19 mouse cellular contexts compared by ENCODE assay signal in genomic region chr4:130706215-130707000, GRCm38 (mm10). TPM values are rescaled to one million over a fixed set of nuclear protein-coding genes. Genes with fewer than 3 reads are reported as not detected.
DNase-seq lines count a peak whose midpoint lies in the region; ATAC-seq and TF ChIP-seq lines count a peak whose summit lies in the region.
"Had no signal": no experiment of that assay in that cellular context is flagged by ENCODE, and none has a peak within 500 bp of the region (broad histone marks: within the 10 kb centered on the region; RNA-seq: fewer than 3 reads in every experiment).

No protein-coding gene starts in this region.

- no peaks in the 10 kb centered on the region for H3K9me3 ChIP-seq in ES-Bruce4 (replicated peaks; ENCODE audit: control insufficient read depth, insufficient read depth, low read length, poor library complexity, severe bottlenecking)
- H3K9me3 ChIP-seq in intestine, postnatal 0 days (ENCODE audit: control insufficient read depth), result no peaks in the 10 kb centered on the region
- no peaks in the 10 kb centered on the region for H3K9me3 ChIP-seq in stomach, embryonic 15.5 days
- H3K9me3 ChIP-seq: embryonic facial prominence, embryonic 15.5 days; heart, embryonic 10.5 days; hindbrain, embryonic 15.5 days; midbrain, embryonic 10.5 days; neural tube, embryonic 13.5 days had no signal

- TF ChIP-seq CTCF in kidney, adult 2 months (conservative IDR thresholded peaks at IDR 0.05; ENCODE audit: insufficient read depth, insufficient read length, low read depth, low read length), result no peak
- no peak for TF ChIP-seq CTCF in ES-Bruce4 (IDR thresholded peaks at IDR 0.05; ENCODE audit: low read depth, low read length)
- TF ChIP-seq CTCF in intestine, postnatal 0 days (IDR thresholded peaks at IDR 0.05; ENCODE audit: low read depth), result no peak

- no peaks in the 10 kb centered on the region for H3K27me3 ChIP-seq in kidney, adult 2 months (replicated peaks; ENCODE audit: control insufficient read depth, insufficient read depth, low read length)
- H3K27me3 ChIP-seq in ES-Bruce4 (ENCODE audit: control insufficient read depth, insufficient read depth, low read length, poor library complexity, severe bottlenecking), result no peaks in the 10 kb centered on the region
- H3K27me3 ChIP-seq in intestine, postnatal 0 days (replicated peaks; ENCODE audit: control insufficient read depth, insufficient read depth, low read length), result no peaks in the 10 kb centered on the region
- H3K27me3 ChIP-seq in stomach, embryonic 15.5 days (replicated peaks), result no peaks in the 10 kb centered on the region
- H3K27me3 ChIP-seq: embryonic facial prominence, embryonic 15.5 days; hindbrain, embryonic 15.5 days; neural tube, embryonic 13.5 days had no signal

- no peak for TF ChIP-seq POLR2A in kidney, adult 2 months (IDR thresholded peaks at IDR 0.05; ENCODE audit: low read depth, low read length)
- no peak for TF ChIP-seq POLR2A in ES-Bruce4 (IDR thresholded peaks at IDR 0.05; ENCODE audit: insufficient read depth, low read length)

- no peak for TF ChIP-seq EP300 in ES-Bruce4 (IDR thresholded peaks at IDR 0.05; ENCODE audit: insufficient read depth, low read depth, low read length)

- 40% methylated on average over 3 of the region's 3 CpGs for WGBS in kidney, adult 2 months
- WGBS in intestine, postnatal 0 days, result 21% methylated on average over 3 of the region's 3 CpGs
- 50% methylated on average over 3 of the region's 3 CpGs for WGBS in stomach, embryonic 15.5 days

- peak; percentile 93 for ATAC-seq in intestine, postnatal 0 days
- peak; percentile 47; the same call in 1 of the 2 replicates for ATAC-seq in stomach, embryonic 15.5 days (ENCODE audit: insufficient read depth, low FRiP score, low read depth)

- no peak overlapping the region for H3K9ac ChIP-seq in ES-Bruce4 (ENCODE audit: low read depth, poor library complexity, severe bottlenecking)
- H3K9ac ChIP-seq in intestine, postnatal 0 days (ENCODE audit: low read depth, low read length), result no peak overlapping the region
- no peak overlapping the region for H3K9ac ChIP-seq in stomach, embryonic 15.5 days
- H3K9ac ChIP-seq: embryonic facial prominence, embryonic 15.5 days; hindbrain, embryonic 15.5 days; neural tube, embryonic 13.5 days had no signal

- H3K4me1 ChIP-seq in kidney, adult 2 months (ENCODE audit: control insufficient read depth, insufficient read depth, low read length), result peaks cover 35% of the 10 kb centered on the region
- H3K4me1 ChIP-seq in ES-Bruce4 (ENCODE audit: control insufficient read depth, insufficient read depth, low read length), result peaks cover 2% of the 10 kb centered on the region
- peaks cover 9% of the 10 kb centered on the region for H3K4me1 ChIP-seq in intestine, postnatal 0 days (replicated peaks; ENCODE audit: control insufficient read depth, insufficient read depth, low read length)
- no peaks in the 10 kb centered on the region for H3K4me1 ChIP-seq in stomach, embryonic 15.5 days

- DNase-seq in kidney, adult 2 months, result peak; percentile 58
- no peak for DNase-seq in kidney, postnatal 10 days
- DNase-seq in T-cell, adult 2 months (ENCODE audit: low spot score), result no peak
- DNase-seq in thymus, postnatal 0 days (ENCODE audit: low spot score), result no peak
- DNase-seq: cerebellum, adult 9-11 months; embryo, embryonic 11 days; gastrocnemius, postnatal 36 days; heart, postnatal 14 days; lung, adult 18-20 months; right cerebral cortex, postnatal 14 days had no signal

- H3K36me3 ChIP-seq in kidney, adult 2 months (ENCODE audit: control insufficient read depth, insufficient read depth, low read length), result no peaks in the 10 kb centered on the region; the same call in 1 of the 2 replicates
- H3K36me3 ChIP-seq in ES-Bruce4 (ENCODE audit: control insufficient read depth, insufficient read depth, low read length, poor library complexity, severe bottlenecking), result peaks cover 65% of the 10 kb centered on the region
- H3K36me3 ChIP-seq in intestine, postnatal 0 days (ENCODE audit: control insufficient read depth, insufficient read depth), result peaks cover 15% of the 10 kb centered on the region
- peaks cover 3% of the 10 kb centered on the region; the same call in 1 of the 2 replicates for H3K36me3 ChIP-seq in stomach, embryonic 15.5 days

- peak overlapping the region; percentile 60; the same call in 1 of the 2 replicates for H3K27ac ChIP-seq in kidney, adult 2 months (ENCODE audit: insufficient read depth, low read depth, low read length)
- H3K27ac ChIP-seq in ES-Bruce4 (ENCODE audit: insufficient read depth, low read length), result 0 out of 2 replicates have a peak overlapping the region, but pooled peaks have one; percentile 32
- H3K27ac ChIP-seq in intestine, postnatal 0 days (ENCODE audit: low read depth, low read length), result peak overlapping the region; percentile 62
- no peak overlapping the region for H3K27ac ChIP-seq in stomach, embryonic 15.5 days
- H3K27ac ChIP-seq: embryonic facial prominence, embryonic 15.5 days; heart, embryonic 10.5 days; hindbrain, embryonic 15.5 days; kidney, postnatal 0 days; midbrain, embryonic 10.5 days; neural tube, embryonic 13.5 days had no signal

- H3K4me2 ChIP-seq in intestine, postnatal 0 days (replicated peaks; ENCODE audit: low read depth), result no peak overlapping the region; the same call in 1 of the 2 replicates
- H3K4me2 ChIP-seq in stomach, embryonic 15.5 days, result no peak overlapping the region
- H3K4me2 ChIP-seq: embryonic facial prominence, embryonic 15.5 days; hindbrain, embryonic 15.5 days; neural tube, embryonic 13.5 days had no signal

- H3K4me3 ChIP-seq in kidney, adult 2 months (ENCODE audit: insufficient read depth, low read depth, low read length), result no peak overlapping the region
- H3K4me3 ChIP-seq in ES-Bruce4 (ENCODE audit: low read depth, low read length), result no peak overlapping the region
- no peak overlapping the region for H3K4me3 ChIP-seq in intestine, postnatal 0 days (ENCODE audit: low read depth, low read length)
- H3K4me3 ChIP-seq in stomach, embryonic 15.5 days (replicated peaks), result no peak overlapping the region
- H3K4me3 ChIP-seq: embryonic facial prominence, embryonic 15.5 days; heart, embryonic 10.5 days; hindbrain, embryonic 15.5 days; midbrain, embryonic 10.5 days; neural tube, embryonic 13.5 days had no signal

RNA-seq across cellular contexts. Expression of gene Pum1, which starts 43.3 kb away (rescaled TPM):
- 45.9 and 52.4 TPM in 2 replicates for polyA plus RNA-seq in kidney, adult 2 months (2012; rRNA removed)
- polyA plus RNA-seq in ES-Bruce4 (2011; ENCODE audit: insufficient read depth, insufficient read length, low read depth, missing spikeins), result 111 and 125 TPM in 2 replicates
- 23.9 and 25.3 TPM in 2 replicates for polyA plus RNA-seq in intestine, postnatal 0 days (2015; fragmentation: Nextera tagmentation; extraction: Ambion mirVana)
- polyA plus RNA-seq in stomach, embryonic 15.5 days (2015; fragmentation: Nextera tagmentation; extraction: Ambion mirVana), result 72.4 and 78.4 TPM in 2 replicates
- polyA plus RNA-seq in thymus, postnatal 0 days (2015; fragmentation: Nextera tagmentation; extraction: Ambion mirVana), result 43.8 and 48.5 TPM in 2 replicates
